Mouse (Mus musculus) G1E-ER4 (cell line): ENCODE measurements around the gene Zfp710. TPM values are rescaled to one million over a fixed set of nuclear protein-coding genes. Genes with fewer than 3 reads are reported as not detected.

ENCODE experiments used
- GATA1 ChIP-seq: IDR thresholded peaks from one replicate; pipeline ENCODE4 v1.8.0; 2012; ENCODE audit warnings: low read length, inconsistent platforms
- polyA plus RNA-seq: library from polyadenylated mRNA; stranded (reverse); fragments of >175 nt; gene quantifications from 2 replicates; pipeline ENCODE4 v1.2.3, GENCODE M21; 2012

The Zfp710 gene
- 38.7 and 39.3 TPM in 2 replicates for polyA plus RNA-seq

DNA sequence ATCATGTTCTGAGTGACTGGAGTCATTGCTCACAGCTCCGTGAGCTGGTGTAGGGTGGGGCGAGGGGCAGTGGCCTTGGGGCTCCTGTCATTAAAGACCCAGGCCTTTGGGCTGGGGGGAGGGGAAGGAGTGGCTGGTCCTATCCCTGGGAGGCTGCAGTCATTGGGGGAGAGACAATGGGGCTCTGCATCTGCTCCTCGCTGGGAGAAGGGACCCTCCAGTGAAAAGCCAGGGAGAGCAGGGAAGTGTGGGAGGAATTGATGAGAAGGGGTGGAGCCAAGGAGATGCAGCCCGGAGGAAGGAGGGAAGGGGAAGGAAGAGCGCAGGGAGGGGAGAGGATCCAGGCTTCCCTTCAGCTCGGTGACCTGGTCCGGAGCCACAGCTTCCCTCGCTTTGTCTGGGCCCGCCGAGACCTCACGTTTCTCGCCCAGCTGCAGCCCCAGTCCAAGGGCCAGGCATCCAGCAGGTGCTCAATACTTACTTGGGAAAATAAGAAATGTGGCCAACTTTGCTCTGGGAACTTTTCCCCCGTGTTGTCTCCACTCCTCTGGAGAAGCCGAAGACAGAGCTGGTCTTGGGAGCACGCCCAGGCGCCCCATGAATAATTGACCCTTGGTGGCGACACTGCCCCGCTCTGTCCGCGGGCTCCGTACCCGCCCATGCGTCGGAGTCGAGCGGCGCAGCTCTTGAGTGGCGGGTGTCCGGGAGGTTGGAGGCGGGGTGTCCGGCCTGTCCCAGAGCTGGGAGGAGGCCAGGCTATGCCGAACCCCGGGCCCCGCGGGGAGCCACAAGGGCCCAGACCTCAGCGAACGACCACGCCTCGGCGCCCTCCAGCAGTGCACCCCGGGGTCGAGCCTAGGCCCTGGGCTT lies at the start of gene Zfp710:
Zfp710 (plus strand) TSS at position 294 of the 870 bp plus-strand sequence.
- TF ChIP-seq GATA1: no peak

DNA sequence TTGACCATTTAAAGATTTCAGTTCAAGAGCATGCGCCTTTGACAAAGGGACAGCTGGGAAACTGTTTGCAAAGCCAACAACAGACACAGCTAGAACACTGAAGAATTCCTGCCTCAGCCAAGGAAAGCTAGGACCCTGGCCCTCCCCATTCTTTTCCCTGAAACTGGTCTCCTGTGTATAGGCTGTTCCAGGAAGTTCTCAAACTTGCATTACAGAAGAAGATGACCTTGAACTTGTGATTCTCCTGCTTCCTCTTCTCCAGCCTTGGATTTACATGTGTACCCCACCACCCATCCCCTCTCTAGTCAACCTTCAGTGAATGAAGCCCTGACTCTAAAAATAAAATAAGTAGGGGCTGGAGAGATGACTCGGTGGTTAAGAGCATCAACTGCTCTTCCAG lies 49.3 kb upstream of the Zfp710 start:
- no peak for TF ChIP-seq GATA1

GRCm38 (mm10) chr7:79986717-79987116 lies 37.9 kb upstream of the Zfp710 start:
- TF ChIP-seq GATA1: no peak

DNA sequence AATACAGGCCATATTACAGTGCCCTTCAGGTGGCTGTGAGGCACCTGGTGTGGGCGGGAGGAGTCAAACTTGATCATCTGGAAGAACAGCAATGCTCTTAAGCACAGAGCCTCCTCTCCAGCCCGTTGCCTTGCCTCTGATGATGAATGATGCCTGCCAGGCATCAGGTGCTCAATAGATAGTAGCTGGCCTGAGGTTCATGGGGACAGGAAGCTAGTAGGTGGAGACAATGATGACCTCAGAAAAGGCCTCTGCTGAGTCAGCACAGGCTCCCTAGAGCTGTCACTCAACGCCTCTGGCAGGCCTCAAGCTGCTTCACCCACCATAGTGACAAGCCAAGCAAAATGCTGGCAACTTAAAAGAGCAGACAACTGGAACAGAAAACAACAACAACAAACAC lies 36.9 kb upstream of the Zfp710 start:
- no peak for TF ChIP-seq GATA1

GRCm38 (mm10) chr7:79994476-79994875 lies 30.1 kb upstream of the Zfp710 start:
- no peak for TF ChIP-seq GATA1

GRCm38 (mm10) chr7:79997761-79998160 lies 26.9 kb upstream of the Zfp710 start:
- TF ChIP-seq GATA1: no peak

DNA sequence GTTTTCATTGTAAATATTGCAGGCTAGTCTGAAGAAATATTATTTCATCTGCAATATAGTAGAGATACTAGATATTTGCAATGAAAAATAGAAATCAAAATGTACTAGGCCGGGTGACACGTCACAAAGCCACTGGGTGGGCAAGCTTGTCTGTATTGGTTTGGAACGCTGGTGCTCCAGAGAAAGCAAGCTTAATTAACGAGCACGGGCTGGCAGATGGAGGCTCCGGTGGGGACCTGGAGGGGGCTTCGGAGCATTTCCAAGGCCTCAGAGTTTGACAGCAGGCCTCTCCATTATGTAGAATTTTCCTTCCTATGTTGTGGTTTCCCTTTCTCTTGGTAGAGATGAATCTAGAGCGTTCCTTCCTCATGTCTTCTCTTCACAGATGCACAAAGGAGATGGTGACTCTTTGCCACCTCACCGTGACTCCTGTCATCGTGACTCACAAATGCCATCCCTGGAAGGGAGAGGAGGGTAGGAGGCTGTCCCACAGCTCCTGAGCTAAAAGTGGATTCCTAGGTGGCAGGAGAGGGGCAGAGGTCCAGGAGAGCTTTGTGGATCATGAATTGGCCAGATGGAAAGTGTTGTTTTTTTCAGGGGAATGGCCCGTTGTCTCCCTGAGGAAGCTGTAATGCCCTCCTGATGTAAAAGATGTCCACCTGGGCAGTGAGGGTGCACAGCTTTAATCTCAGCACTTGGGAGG lies 22.1 kb upstream of the Zfp710 start:
- TF ChIP-seq GATA1: no peak

DNA sequence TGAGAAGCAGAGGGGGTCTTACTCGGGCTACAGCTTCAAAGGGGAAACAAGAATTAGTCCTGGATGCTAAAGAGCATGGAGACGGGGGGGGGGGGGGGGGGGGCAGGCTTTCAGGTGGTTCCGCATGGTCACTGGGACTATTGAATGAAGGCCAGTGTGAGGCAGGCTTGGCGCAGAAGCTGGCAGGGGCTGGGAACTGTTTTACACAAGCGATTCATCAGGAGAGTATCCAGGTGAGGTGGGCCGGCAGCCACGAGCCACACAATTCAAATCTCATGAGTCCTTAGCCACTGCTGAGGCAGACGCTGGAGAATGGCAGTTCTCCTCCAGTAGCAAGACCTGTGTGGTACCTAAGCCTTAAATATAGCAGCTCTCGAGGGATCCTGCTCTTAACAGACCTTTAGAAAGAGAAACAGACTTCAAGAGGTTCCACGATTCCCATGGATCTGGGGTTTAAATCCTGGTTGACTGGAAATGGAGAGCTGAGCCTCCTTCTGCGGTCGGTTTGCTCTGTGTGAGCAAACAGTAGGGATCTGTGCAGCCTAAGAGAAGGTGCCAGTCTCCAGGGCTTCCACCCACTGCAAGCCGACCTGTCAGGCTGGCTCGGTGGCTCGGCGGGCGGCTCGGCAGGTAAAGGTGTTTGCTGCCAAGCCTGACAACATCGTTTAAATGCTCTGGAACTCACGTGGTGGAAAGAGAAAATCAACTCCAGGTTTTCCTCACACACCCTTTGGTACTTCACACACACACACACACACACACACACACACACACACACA lies 19.6 kb upstream of the Zfp710 start:
- TF ChIP-seq GATA1: no peak

- TF ChIP-seq GATA1: no peak
Observed at GRCm38 (mm10) chr7:80010680-80011079, 13.9 kb upstream of the Zfp710 start.

- TF ChIP-seq GATA1: no peak
Observed at GRCm38 (mm10) chr7:80011470-80011869, 13.1 kb upstream of the Zfp710 start.

- peak; percentile 28 for TF ChIP-seq GATA1
Observed at GRCm38 (mm10) chr7:80013884-80014550, 10.6 kb upstream of the Zfp710 start.

DNA sequence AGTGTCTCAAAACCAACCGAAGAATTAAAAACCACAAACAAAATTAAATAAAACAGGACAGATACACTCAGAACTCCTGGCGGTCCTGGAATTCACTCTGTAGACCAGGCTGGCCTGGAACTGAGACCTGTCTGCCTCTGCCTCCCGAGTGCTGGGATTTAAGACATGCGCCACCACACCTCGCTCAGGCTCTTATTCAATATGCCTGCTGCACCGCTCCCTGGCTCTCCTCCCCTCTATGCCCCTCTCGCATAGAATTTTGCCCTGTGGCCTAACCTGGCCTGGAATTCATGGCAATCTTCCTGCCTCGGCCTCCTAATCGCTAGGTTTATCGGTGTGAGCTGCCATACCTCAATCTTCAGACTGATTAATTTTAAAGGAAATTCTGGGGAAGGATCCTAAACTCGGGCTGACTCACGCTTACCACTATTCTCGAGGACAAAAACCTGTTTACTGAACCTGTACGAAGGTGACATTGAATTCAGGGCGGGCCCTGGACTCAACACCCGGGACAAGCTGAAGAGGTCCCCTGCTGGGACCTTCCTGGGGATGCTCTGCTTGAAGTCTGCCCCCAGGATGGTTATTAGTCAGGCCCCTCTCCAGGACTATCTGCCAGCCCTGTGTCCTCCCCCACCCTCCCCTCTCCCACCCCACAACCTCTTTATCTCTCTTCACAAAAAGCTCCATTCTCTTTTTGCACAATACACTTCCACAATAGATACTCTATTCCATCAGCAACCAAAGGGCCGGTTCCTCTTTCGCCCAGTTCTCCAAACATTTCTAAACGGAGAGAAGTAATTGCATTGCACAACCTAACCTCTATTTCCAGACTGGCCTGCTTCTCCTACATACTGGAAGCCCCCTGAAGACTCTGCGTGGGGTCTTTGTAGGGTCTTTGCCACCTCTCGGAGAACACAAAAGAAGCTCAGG lies 9.5 kb upstream of the Zfp710 start:
- no peak for TF ChIP-seq GATA1

- no peak for TF ChIP-seq GATA1
Observed at GRCm38 (mm10) chr7:80018506-80019452, 5.8 kb upstream of the Zfp710 start.
